Mouse (Mus musculus) heart, embryonic 10.5 days (tissue): ENCODE measurements at regions not wholly inside any gene's neighbourhood (a gene's known extent, or its start where the extent isn't known, plus 50 kb on each side); places are given as distances from the start of the nearest gene placed in this dataset.
"Not testable (repeated sequence)": the region's sequence is repeated elsewhere in the genome, so short reads cannot be mapped to it uniquely, and the experiment has no call there.

Experiments used
- DNase-seq: peaks from one replicate; pipeline ENCODE4 v3.0.0-alpha.2; 2017; ENCODE audit warnings: low spot score
- H3K27ac ChIP-seq: fragments of 300-500 bp; sonication (generic); 2 replicates; pipeline ENCODE4 v1.5.1; 2016; ENCODE audit warnings: mild to moderate bottlenecking
- H3K27me3 ChIP-seq: fragments of 300-500 bp; sonication (generic); 2 replicates; pipeline ENCODE4 v1.6.1; 2016; ENCODE audit warnings: mild to moderate bottlenecking; ENCODE audit not compliant: poor library complexity, insufficient read depth, severe bottlenecking
- H3K36me3 ChIP-seq: fragments of 300-500 bp; sonication (generic); 2 replicates; pipeline ENCODE4 v1.6.1; 2016; ENCODE audit warnings: mild to moderate bottlenecking, moderate library complexity
- H3K4me1 ChIP-seq: fragments of 300-500 bp; sonication (generic); 2 replicates; pipeline ENCODE4 v1.6.1; 2016; ENCODE audit warnings: mild to moderate bottlenecking
- H3K4me3 ChIP-seq: fragments of 300-500 bp; sonication (generic); 2 replicates; pipeline ENCODE4 v1.5.1; 2016; ENCODE audit warnings: mild to moderate bottlenecking, moderate library complexity
- H3K9me3 ChIP-seq: fragments of 300-500 bp; sonication (generic); 2 replicates; pipeline ENCODE4 v1.6.1; 2016; ENCODE audit warnings: mild to moderate bottlenecking, moderate library complexity
- WGBS: fragments of 180-500 bp; shearing (Covaris S2); methylation state at CpG from one replicate; pipeline ENCODE4 v1.1.7; 2016; 5-methylcytosine and 5-hydroxymethylcytosine counted together

DNA sequence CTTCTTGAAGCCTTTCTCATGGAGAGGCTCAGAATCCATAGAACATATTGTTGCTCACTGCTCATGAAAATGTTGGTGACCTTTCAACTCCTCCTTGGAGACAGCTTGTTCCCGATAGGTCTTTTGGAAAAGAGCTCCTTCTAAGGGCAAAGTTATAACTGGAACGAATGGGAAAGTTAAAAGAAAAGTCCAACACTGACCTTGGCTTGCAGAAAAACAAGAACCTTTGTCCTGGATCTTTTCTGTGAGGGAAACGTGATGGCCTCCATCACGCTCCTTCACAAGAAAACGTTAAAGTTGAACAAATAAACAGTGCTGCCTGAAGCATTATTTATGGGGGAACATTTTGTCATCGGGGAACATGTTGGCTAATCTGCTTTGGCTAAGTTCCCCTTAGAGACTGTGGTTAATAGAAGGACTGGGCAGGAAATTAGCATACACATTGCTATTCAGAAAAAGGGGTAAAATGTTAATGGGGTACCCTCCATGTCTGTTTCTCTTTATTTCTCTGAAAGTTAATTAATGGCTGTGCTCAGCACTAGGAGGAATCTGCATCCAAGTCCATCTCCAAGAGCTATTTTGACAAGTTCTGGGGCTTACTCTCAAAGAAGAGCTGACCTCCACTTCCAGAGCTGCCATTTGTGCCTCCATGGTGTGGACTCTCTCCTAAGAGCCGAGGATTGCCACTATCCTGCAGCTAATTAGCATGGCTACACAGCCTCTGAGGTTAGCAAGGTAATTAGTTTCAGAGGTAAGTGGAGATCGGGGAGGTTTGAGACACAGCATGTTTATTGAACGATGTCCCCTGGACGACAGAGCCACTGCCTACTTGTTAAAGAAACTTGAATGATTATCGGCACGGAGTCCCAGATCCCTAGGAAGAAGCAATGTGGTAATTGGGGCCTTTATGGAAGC, 161.0 kb upstream of the Peli2 start:
- Histone ChIP-seq H3K36me3 (no peaks in the 10 kb centered on the region), H3K4me1 (no peaks in the 10 kb centered on the region), H3K4me3 (no peak overlapping the region), H3K9me3 (no peaks in the 10 kb centered on the region), H3K27me3 (no peaks in the 10 kb centered on the region), H3K27ac (no peak overlapping the region)
- DNase-seq = no peak
- 75% methylated on average over 12 of the region's 12 CpGs for WGBS

DNA sequence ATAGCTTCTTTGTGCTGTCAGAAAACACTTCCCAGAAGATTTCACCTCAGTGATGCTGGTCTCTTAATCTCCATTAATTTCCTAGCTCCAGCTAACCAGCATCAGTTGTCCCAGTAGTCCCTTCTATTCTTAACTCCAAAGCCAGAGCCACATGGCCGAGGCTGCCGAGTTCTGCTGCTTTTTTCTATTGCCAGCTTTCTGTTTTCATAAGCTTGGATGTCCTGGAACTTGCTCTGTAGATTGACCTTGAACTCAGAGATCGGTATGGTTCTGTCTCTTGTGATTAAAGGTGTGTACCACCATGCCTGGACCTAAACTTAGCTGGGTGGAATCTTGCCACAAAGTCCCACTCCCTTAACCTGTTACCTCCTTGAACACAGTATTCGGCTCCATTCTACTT, 155.8 kb upstream of the Peli2 start:
- not testable (repeated sequence) for H3K27me3 ChIP-seq, H3K9me3 ChIP-seq, H3K4me3 ChIP-seq, H3K4me1 ChIP-seq, H3K27ac ChIP-seq, DNase-seq, H3K36me3 ChIP-seq
- WGBS = 87% methylated on average over 4 of the region's 4 CpGs

DNA sequence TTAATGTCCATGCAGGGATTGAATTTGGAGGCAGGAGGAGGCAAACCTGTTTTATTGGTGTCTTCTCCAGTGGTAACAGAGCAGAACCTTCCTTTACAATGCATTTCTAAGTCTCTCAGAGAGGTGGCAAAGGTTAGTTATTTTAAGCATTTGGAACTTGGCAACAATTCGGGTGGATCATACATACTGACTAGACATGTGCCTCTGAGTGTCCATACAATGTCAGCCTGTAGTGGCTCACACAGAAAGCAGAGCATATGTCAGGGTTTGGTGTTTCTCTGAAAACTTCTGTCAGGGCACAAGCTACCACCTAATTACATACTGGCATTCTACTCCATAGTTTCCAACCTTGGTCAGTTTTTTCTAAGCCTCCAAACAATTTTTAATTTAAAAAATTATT, 150.8 kb upstream of the Peli2 start:
- Histone ChIP-seq H3K27me3 (no peaks in the 10 kb centered on the region), H3K36me3 (no peaks in the 10 kb centered on the region), H3K27ac (no peak overlapping the region), H3K4me3 (no peak overlapping the region), H3K9me3 (no peaks in the 10 kb centered on the region), H3K4me1 (no peaks in the 10 kb centered on the region)
- no peak for DNase-seq
- WGBS = 58% methylated on average over 1 of the region's 1 CpGs

DNA sequence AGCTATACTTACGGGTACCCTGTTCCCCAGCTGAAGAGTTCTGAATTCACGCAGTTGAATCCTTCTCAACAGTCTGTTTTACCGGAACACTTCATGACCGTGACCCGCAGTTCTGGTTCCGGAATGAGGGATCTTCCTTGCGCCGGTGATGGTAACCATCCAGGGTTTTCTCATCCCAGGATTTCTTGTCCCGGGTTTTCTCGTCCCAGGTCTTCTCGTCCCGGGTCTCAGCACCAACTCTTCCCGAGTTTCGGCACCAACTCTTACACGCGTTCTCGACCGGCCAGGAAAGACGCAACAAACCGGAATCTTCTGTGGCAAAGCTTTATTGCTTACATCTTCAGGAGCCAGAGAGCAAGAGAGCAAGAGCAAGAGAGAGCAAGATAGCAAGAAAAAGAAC, 147.5 kb upstream of the Peli2 start:
- WGBS = 91% methylated on average over 20 of the region's 20 CpGs
- H3K36me3 ChIP-seq, H3K4me3 ChIP-seq, H3K27ac ChIP-seq, DNase-seq, H3K27me3 ChIP-seq, H3K4me1 ChIP-seq, H3K9me3 ChIP-seq: not testable (repeated sequence)

DNA sequence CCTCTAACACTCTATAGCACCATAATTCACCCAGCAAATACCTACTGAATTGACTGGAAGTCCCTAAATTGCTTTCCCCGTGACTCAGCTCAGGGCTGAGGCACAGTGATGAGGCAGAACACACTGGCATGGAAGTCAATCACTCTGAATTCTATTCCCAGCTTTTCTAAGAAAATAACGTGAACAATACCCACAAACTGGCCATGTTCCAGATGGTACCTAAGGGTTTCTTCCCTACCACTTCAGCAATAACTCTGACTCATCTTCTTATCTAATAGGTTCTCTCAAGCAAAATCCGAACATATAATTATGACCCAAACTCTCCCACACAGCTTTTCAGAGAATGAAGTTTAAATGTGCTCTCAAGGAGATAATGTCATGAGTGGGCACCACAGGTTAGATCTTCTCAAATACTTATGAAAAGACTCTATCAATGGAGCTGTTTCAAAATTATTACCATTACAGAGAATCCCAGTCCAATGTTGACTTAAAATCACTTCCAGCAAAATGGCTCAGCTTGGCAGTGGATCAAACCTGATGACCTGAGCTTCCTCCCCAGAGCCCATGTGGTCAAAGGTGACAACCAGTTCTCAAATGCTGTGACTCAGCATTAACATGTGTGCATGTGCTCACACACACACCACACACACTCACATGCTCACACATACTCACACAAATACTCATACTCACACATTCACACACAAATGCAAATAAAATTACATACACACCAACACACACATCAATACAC, 137.5 kb upstream of the Peli2 start:
- Histone ChIP-seq H3K4me3 (no peak overlapping the region), H3K27ac (no peak overlapping the region), H3K36me3 (no peaks in the 10 kb centered on the region), H3K27me3 (no peaks in the 10 kb centered on the region), H3K9me3 (no peaks in the 10 kb centered on the region), H3K4me1 (0 out of 2 replicates have a peak, but pooled peaks cover 3% of the 10 kb centered on the region)
- WGBS = 72% methylated on average over 3 of the region's 3 CpGs
- no peak for DNase-seq

DNA sequence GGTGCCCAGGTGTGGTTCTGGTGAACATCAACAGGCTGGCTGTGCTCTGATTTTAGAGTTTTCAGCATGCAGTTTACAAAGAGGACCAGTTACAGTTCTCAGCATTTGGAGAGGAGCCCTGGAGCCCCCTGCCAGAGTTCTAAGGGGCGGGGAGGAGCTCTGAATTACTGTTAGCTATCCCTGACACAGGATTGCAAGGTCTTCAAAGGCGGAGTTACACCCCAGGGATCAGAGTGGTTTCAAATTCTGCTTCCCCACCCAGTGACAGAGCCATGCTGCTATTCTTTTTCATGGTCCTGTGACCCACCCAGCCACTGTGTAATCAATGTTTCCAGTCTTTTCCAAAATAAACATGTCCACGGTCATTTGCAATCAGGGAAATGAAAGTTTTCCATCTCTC, 134.1 kb upstream of the Peli2 start:
- Histone ChIP-seq H3K4me1 (0 out of 2 replicates have a peak, but pooled peaks cover 3% of the 10 kb centered on the region), H3K36me3 (no peaks in the 10 kb centered on the region), H3K9me3 (no peaks in the 10 kb centered on the region), H3K4me3 (no peak overlapping the region), H3K27me3 (no peaks in the 10 kb centered on the region), H3K27ac (no peak overlapping the region)
- 20% methylated on average over 3 of the region's 3 CpGs for whole genome bisulfite sequencing
- no peak for DNase-seq

DNA sequence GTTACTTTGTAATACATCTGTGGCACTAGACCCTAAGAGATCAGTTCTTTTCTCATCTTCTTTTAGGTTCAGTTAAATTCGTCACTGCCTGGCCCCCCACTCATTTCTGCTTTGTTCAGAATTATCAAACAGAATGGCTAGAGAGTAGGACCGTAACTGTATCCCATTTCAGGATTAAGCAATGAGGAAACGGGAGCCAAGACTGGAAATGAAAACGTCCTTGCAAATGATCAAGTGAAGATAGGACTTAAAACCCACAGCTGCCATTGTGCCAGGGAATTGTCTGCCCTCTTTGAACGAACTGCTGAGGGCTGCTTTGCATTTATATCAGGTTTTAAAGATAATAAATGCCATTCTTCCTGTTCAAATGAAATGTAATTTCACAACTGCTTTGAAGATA, 133.7 kb upstream of the Peli2 start:
- no peaks in the 10 kb centered on the region for H3K27me3 ChIP-seq
- H3K36me3 ChIP-seq = no peaks in the 10 kb centered on the region
- WGBS = 32% methylated on average over 5 of the region's 5 CpGs
- no peaks in the 10 kb centered on the region for H3K9me3 ChIP-seq
- no peak overlapping the region for H3K27ac ChIP-seq
- H3K4me3 ChIP-seq = no peak overlapping the region
- H3K4me1 ChIP-seq = 0 out of 2 replicates have a peak, but pooled peaks cover 3% of the 10 kb centered on the region
- DNase-seq = no peak

DNA sequence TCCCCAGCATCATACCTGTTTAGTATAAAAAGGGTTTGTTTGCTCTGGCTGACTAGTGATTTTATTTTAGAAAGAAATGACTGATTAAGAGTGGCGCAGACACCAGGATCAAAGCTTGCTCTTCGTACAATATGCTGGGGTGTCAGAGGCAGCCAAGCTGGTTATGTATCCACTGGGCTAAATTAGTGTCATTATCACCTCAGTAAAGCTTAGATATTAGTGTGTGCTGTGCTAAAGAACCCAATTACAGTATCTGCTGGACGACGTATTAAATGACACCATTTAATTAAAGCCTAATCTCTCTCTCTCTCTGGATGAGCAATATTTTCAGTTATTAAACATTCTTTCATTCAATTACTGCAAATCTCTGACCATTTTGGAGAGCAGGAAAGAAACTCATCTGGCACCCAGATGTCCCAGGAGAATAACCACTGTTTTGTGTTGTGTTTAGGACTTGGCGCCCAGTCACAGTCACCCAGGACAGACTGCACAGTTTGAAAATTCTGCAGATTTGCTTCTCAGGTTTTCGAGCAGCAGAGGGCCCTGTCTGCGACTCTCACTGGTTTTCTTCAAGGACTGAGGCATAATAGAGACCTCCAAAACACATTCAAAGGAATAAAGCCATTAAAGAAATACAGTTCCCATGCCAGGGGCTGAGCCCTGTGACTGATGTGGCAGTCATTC, 133.1 kb upstream of the Peli2 start:
- no peak overlapping the region for H3K27ac ChIP-seq
- no peak overlapping the region for H3K4me3 ChIP-seq
- H3K36me3 ChIP-seq = no peaks in the 10 kb centered on the region
- 76% methylated on average over 7 of the region's 7 CpGs for WGBS
- H3K9me3 ChIP-seq = no peaks in the 10 kb centered on the region
- DNase-seq = no peak
- no peaks in the 10 kb centered on the region for H3K27me3 ChIP-seq
- 0 out of 2 replicates have a peak, but pooled peaks cover 3% of the 10 kb centered on the region for H3K4me1 ChIP-seq

DNA sequence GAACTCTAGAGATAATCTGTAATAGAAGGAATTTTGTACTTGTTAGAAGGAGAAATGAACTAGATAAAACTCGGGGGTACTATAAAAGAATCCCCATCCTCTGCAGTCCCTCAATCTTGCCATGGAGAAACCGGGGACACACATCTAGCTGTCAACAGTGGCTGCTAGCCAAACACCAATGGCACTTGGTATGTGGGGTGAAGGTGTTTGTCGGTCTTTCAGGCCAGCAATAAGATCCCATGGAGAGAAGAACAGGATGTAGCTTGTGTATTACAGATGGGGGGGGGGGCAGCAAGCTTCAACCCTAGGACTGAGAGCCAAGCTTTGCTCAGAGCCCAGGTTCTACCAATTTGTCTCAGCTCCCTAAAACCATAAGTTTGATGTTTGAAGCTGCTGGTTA, 132.5 kb upstream of the Peli2 start:
- 64% methylated on average over 3 of the region's 3 CpGs for WGBS
- Histone ChIP-seq H3K4me3 (no peak overlapping the region), H3K36me3 (no peaks in the 10 kb centered on the region), H3K9me3 (no peaks in the 10 kb centered on the region), H3K4me1 (0 out of 2 replicates have a peak, but pooled peaks cover 3% of the 10 kb centered on the region), H3K27me3 (no peaks in the 10 kb centered on the region), H3K27ac (no peak overlapping the region)
- DNase-seq = no peak

DNA sequence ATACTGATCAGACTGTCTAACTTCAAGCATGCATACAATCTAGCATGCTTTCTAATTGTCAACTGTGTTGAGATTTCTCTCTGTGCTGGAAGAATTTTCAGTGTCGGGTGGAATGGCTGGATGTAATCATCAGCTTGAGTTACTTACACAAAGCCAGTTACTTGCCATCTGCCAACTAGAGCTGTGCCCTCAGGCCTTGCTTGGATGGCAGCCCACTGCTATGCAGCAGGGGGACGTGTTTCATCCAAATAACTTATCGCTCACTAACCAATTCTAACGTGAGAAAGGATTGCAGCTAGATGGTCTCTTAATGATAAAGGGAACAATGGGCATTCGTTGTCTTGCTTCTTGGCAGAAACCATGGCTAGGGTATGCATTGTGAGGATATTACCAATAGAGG, 131.3 kb upstream of the Peli2 start:
- Histone ChIP-seq H3K4me1 (0 out of 2 replicates have a peak, but pooled peaks cover 3% of the 10 kb centered on the region), H3K36me3 (no peaks in the 10 kb centered on the region), H3K27ac (no peak overlapping the region), H3K9me3 (no peaks in the 10 kb centered on the region), H3K4me3 (no peak overlapping the region), H3K27me3 (no peaks in the 10 kb centered on the region)
- 75% methylated on average over 5 of the region's 5 CpGs for WGBS
- DNase-seq = no peak

DNA sequence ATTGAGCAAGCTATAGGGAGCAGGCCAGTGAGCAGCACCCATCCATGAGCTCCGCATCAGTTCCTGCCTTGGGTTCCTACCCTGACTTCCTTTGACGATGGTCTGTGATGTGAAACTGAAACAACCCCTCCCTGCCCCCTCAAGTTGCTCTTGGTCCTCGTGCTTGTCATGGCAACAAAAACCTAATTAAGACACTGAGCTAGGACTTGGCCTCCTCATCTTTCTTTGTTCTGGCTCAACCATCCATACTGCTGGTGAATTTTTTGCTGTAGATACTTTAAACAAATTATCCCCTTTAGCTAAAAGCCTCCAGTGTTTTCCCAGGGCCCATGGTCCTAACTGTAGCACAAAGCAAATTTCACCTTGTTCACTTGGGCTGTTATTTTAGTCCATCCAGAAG, 129.9 kb upstream of the Peli2 start:
- Histone ChIP-seq H3K36me3 (no peaks in the 10 kb centered on the region), H3K4me3 (no peak overlapping the region), H3K27me3 (no peaks in the 10 kb centered on the region), H3K9me3 (no peaks in the 10 kb centered on the region), H3K27ac (no peak overlapping the region), H3K4me1 (0 out of 2 replicates have a peak, but pooled peaks cover 3% of the 10 kb centered on the region)
- no peak for DNase-seq
- WGBS = 77% methylated on average over 3 of the region's 3 CpGs

DNA sequence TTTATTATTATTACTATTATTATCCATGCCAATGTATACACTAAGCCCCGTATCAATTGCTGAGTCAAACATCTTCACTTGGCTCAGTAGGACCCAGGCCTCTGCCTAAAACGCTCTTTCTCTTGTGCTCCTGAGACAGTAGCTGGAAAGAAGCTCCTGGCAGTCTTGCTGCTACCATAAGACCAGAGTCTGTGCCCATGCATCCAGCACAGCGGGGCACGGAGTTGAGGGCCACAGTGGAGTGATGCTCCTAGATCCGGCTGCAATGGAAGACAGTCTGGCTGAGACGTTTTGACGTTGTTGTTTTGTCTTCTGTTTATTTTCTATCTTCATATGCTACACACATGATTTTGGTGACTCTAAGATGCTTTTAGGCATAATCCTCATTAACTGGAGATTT, 129.1 kb upstream of the Peli2 start:
- no peak for DNase-seq
- Histone ChIP-seq H3K27me3 (no peaks in the 10 kb centered on the region), H3K4me1 (0 out of 2 replicates have a peak, but pooled peaks cover under 1% of the 10 kb centered on the region), H3K9me3 (no peaks in the 10 kb centered on the region), H3K27ac (no peak overlapping the region), H3K36me3 (no peaks in the 10 kb centered on the region), H3K4me3 (no peak overlapping the region)
- WGBS = 88% methylated on average over 7 of the region's 7 CpGs

DNA sequence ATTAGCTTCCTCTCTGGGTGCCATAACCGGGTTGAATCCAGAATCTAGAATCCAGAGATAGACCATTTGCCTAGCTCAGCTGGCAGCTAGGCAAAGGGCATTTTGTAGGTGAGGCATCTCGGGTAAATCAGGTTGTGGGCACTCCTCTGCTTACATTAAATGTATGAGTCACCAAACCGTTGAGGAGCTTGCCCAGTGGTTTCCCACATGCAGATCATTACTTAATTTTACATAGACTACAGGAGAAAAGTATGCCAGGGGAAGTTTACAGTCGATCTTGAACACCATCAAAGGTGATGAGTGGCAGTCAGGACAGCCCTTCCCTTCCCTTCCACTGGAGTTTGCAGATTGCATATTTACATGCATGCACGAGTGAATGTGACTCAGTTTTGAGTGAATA, 128.5 kb upstream of the Peli2 start:
- H3K36me3 ChIP-seq = no peaks in the 10 kb centered on the region
- no peaks in the 10 kb centered on the region for H3K27me3 ChIP-seq
- H3K4me3 ChIP-seq = no peak overlapping the region
- 68% methylated on average over 5 of the region's 5 CpGs for WGBS
- H3K27ac ChIP-seq = no peak overlapping the region
- no peaks in the 10 kb centered on the region for H3K4me1 ChIP-seq
- DNase-seq = no peak
- H3K9me3 ChIP-seq = no peaks in the 10 kb centered on the region
